Mouse (Mus musculus): Measurements from ENCODE around the gene Rps21.

Rps21 gene

DNA sequence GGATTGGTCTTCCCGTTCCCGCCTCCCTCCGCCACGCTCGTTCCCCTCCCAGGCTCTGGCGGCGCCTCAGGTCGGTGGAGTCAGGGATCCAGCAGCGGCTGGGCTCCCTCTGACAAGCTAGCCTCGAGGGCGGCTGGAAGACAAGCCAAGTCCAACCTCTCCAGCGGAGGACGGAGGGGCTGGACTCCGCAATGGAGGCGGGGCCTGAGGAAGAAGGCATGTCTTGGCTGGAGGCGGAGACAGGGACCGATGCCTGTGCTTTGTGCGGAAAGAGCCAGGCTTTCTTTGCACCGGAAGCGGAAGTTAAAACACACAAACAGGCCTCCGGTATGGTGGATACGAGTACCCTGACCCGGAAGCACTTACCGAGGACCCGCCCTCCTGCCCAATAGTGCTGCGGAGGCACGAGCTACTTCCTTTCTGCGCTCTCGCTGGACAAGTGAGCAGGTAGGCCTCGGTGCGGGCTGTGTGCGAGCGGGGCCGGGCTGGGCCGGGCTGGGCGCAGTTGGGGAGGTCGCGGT, at the start of gene Rps21:
Rps21 (plus strand) TSS at position 377 of the 521 bp plus-strand sequence.
- DNase-seq: peak; percentile 98

DNA sequence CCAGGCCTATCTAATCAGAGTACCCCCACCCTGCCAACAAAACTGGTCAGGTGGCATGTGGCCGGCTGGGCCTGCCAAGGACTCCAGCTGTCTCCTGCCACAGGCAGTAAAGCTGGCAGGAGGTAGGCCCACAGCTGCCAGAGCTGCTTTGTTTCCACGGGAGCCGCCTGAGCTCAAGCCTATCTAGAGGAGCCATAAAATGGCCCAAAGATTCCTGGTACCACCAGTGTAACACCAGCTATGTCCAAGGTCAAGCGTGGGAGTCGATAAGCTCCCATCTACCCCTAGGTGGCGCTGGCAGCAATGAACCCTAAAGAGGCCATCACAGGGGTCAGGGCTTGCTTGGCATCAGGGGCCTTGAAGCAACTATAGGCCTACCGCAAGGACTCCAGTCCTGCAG, 49.3 kb upstream of the Rps21 start:
- DNase-seq: peak; percentile 67 to 76

DNA sequence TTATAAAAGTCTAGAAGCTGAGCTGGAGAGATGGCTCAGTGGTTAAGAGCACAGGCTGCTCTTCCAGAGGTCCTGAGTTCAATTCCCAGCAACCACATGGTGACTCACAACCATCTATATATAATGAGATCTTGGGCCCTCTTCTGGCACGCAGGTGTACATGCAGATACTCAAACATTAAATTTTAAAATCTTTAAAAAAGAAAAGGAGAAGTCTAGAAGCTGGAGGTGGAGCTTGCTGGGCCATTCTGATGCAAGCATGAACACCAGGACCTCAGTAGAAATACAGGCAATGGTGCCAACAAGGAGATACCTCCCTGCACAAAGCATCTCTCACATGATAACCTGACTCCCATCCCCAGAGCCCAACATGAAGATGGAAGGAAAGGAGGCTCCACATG, 48.2 kb upstream of the Rps21 start:
- DNase-seq: no peak

DNA sequence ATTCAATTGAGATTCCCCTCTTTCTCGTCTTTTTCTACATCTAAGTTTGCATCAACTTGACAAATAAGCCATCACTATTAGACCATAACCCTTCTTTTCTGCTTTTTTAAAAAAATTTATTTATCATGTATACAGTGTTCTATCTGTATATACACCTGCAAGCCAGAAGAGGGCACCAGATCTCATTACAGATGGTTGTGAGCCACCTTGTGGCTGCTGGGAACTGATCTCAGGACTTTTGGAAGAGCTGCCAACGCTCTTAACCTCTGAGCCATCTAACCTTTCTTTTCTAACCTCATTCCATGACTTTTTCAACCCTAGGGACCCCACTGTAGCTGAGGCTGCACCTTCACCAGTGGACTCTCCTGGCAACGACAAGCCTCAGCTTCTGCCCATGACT, 44.9 kb upstream of the Rps21 start:
- no peak for DNase-seq

DNA sequence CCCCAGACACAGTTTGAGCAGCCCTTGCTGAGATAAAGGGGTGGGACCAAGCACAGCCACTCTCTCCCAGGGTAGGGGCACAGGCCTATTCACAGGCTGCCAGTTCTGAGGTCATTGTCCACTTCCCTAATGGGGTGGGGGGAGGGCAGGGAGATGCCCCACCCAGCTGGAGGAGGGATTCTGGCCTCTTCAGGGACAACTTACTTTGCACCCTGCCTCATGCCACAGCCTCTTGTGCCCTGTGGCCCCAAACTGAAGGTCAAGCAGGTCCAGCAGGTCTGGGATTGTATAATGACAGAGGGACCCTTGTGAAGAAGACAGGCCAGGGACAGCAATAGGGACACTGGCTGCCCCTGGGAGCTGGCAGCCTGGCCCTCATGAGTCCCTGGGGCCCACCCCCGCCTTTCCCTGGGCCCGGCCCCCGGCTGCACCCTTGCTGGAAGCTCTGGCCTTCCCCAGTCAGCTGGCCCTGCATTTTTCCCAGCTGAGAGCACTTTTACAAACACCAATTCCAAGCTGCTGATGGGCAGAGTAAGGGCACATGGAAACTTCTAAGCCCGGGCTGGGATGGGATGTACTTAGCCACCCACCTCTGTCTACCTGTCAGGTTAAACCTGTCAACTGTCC, 42.7 kb upstream of the Rps21 start:
- DNase-seq: peak; percentile 49 to 68

DNA sequence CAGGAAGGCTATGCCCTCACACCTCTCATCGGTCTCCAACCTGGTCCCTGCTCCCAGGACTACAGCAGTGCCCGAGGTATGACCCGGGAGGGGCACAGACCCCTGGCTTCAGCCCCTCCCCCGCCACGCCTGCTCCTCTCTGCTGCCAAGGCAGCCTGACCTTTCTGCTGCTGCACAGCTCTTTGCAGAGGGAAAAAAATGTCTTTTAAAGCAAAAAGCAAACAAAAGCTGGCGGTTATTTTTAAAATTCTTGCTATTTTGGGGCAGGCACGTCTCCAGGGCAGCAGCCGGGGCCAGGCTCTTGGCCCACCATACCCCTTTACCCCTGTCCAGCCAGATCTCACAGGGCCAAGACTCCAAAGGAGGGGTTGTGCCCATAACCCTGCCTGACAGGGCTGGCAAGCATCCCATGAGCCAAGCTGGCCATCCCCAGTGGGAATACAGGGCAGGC, 42.1 kb upstream of the Rps21 start:
- peak; percentile 57 to 71 for DNase-seq

DNA sequence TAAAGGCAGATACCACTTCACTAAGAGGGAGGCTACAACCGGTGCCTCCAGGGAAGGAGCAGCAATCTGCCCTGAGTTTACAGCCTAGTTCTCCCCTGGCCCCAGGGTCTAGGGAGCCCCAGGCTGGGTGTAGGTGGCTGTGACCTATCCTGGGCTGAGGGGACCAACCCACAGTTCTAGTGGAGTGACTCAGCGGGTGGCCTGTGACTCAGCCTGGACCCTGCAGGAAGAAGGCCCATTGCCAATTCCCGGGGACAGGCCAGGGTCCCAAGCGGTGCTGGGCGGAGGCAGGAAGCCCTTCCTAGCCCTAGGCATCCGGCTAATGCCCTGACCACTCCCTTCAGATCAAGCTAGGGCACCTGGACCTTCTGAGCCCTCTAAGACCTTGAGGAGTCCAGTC, 41.2 kb upstream of the Rps21 start:
- peak; percentile 49 to 68 for DNase-seq

DNA sequence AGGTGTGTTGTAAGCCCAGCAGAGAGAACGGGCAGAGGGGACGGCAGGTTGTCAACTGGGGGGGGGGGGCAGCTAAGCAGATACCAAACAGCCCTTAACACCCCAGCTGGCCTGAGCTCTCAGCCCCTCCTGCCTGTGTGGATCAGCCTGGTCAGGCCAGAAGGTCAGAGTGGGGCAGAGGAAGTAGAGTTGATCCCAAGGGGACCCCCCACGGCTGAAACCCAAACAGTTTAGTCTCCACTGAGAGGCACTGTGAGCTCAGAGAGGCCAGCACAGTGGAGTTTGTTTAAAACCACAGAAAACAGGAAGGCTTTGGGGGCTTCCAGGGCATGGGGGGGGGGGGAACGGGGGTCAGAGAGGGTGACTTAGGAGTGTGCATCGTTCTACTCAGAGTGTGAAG, 40.3 kb upstream of the Rps21 start:
- no peak for DNase-seq

DNA sequence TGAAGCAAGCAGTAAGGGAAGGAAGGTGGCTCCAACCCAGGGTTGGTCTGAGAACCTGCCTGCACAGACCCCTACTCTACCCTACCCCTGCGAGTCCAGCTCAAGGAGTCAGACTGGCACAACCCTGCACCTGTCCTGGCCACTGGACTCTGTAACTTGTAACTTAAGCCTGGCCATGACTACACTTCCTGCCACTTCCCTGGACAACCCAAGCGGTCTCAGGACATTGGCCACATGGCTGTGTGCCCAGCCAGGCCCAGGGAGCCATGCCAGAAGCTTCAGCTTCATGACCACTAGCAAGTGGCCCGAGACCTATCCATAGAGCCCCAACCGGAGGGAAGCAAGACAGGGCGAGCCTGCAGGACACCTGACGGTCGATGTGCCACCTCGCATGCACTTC, 39.6 kb upstream of the Rps21 start:
- peak; percentile 75 to 83 for DNase-seq

DNA sequence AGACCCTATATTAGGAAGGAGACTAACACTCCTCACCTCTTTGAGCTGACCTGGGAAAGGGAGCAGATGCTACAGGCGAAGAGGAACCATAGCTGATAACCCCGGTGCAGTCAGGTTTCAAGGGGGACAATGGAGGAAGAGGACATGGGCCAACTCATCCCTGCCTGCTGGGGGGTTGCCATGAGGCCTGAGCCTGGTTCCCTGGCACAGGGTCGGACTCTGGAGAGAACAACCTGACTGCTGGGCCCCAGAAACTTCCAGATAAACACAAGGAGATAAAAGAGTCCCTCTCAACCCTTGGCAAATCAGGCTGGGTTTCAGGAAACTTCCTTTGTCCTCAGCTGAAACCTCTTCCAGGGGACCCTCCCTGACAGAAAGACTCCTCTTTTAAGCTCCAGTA, 38.9 kb upstream of the Rps21 start:
- no peak for DNase-seq

DNA sequence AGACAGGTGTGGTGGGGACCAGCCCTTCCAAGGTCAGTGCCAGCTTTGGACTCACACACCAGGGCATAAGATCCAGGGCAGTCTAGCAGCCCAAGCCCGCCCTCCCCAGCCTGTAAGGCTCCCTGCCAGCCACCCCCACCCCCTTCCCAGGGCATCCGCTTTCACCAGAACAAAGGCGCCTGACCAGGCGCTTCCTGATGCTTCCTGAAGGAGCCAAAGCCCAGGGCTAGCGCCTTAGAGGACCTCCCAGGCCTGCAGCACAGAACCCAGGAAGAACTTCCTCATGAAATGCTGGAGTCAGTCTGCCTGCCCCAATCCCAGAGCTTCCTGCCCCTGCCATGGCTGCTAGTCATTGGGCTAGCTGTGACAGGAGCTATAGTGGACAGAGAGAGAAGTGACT, 38.5 kb upstream of the Rps21 start:
- DNase-seq: peak; percentile 66 to 80

DNA sequence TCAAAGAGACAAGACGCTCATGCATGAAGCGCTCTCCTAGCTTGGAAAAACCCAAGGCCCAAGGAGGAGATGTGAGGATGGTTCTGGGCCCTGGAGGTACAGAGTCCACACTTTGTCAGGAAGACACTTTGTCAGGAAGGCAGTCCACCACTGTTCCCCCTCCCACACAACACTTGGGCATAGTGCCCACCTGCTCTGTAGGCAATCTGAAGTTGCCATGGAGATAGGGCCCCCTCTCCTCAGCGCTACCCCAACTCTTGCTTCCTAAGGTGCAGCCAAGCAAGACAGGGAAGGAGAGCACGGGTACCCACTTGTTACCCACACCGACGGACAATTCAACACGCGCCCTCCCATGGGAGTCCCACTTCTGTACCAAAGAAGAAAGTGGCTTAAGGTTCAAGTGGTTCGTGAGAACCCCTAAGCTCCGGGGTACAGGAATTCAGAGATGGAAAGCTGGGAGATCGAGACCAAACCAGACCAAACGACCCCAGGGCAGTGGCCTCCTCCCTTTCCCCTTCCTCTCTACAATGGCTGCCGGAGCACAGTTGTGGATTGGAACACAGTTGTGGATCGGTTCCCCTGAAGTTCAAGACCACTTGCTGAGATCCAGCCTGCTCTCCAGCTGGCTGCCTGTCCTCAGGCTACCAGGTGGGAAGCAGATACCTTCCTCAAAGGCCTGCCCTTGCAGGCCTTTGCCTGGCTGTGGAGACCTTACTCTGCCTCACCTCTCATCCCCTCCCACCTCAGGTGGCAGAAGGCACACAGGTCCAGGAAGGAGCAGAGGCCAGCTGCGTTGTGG, 37.8 kb upstream of the Rps21 start:
- peak in 1 of 2 experiments; percentile 48 for DNase-seq

DNA sequence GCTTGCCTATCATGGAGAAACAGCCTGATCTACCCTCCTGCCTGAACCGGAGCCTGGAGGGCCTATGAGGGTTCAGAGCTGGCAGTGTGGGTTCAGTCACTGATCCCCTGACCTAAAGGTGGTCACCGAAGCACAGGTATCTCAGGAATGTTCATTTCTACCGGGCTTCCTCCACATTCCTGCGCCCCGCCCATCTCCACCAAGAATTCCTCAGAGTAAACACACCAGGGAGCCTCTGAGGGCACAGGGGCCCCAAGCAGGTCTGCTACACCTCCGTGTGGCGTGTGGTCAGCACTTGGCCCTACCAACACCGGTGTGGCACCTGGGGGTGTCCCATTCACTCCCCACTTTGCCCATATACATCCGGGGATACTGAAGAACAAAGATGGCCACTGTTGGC, 37.0 kb upstream of the Rps21 start:
- peak; percentile 48 to 70 for DNase-seq

DNA sequence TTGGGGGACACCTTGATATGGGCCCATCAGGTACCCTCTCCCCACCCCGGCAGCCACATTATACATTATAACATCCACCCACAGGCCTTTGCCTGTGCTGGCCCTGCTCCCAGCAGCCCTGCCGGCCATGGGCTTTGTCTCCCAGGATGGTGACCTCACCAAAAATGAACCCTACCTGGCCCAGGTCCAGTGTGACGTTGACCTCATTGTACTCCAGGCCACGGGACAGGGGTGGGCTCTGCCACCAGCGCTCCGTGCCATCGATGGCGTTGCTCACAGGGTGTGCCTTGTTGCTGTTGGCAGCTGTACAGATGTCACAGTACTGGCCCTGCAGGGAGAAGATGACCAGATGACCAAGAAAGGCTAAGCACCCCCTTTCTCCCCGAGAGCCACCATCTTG, 36.1 kb upstream of the Rps21 start:
- DNase-seq: no peak

DNA sequence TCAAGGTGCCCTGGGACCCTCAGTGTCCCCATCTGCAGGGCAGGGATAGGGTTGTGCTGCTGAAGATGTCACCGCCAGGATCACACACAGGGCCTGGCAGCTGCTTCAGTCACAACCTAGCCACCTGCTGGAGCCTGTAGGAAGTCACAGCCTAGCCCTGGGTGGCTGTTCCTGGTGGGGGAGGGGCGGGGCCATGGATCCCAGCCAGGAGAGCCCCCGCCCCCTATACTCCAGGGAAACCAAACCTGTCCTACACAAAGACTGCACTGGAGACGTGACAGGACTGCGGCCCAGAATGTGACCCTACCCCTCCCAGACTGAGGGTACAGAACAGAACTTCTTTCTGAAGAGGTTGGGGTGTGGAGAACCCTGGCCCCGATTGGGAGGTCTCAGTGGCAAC, 34.9 kb upstream of the Rps21 start:
- peak; percentile 79 to 87 for DNase-seq

DNA sequence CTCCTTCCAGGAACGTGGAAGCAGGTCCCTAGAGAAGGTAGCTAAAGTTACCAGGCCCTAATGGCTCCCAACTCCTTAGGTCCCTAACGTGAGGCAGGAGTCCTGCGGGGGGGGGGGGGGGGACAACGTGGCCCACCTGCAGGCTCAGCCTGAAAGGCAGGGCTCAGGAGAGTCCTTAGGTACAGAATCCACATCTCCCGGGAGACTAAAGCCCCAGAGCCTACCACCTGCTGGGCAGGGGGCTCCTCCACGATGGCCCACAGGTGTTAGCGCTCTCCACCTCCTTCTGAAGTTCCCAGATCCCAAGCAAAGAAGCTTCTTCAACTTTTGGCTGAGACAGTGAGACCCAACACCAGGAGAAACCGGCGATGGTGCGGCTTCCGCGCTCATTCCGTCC, 32.5 kb upstream of the Rps21 start:
- DNase-seq: no peak

DNA sequence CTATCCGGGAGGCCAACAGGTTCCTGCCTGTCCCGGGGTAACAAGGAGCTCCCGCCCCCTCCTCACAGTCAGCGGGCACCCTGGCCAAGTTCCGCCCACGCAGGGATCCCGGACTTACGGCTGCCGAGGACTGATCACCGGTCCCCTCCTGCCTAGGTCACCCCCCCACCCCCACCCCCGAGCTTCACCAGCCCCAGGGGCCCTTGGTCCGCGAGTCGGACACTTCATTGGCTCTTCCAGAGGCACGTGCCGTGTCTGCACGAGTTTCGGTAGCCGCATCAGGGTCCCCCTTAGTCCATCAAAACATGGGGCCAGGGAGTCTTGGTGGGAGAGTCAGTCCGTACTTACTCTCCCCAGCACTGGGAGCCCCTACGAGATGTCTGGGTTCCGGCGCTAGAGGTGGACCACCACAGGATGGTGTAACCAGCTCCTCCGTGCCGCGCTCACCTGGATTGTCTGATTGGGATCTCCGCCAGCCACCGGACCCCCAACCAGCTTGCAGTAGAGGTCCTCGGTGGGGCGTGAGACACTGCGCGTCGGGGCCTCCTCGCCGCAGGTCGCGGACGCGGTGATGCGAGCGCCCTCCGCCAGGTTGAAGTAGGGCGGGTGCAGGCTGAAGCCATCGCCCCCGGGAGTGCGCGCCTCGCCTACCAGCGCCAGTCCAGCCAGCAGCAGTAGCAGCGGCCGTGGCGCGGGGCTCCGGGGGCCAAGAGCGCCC, 32.0 kb upstream of the Rps21 start:
- DNase-seq: peak; percentile 51 to 68

DNA sequence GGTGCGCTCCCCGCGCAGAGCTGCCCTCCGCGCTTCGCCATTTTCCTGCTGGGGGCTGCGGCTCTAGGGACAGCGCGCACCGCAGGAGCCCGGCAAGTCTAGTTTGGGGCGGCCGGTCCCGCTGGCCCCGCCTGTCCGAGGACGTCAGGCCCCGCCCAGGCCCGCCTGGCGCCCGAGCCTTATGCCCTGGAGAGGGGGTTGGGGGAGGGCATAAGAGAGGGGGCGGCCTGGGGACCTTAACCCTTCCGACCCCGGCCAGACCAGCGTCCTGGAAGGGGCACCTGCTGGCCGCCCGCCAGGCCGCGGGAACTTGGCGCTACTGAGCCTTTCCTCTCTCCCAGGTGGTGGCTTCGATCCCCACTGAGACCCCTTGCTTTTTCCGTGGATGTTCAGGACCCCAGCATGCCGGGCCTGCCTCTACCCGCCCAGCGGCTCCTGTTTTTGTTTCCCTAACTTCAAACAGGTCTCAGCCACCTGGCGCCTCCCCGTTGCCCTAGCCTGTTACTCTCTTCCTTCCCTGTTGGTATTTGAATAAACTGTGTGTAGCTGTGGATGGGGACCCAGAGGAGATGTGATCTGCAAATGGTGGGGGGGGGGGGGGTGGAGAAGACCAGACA, 31.3 kb upstream of the Rps21 start, which contains the start of gene Lama5:
Lama5 (minus strand) TSS at position 98 of the 617 bp plus-strand sequence.
- peak; percentile 84 to 91 for DNase-seq

DNA sequence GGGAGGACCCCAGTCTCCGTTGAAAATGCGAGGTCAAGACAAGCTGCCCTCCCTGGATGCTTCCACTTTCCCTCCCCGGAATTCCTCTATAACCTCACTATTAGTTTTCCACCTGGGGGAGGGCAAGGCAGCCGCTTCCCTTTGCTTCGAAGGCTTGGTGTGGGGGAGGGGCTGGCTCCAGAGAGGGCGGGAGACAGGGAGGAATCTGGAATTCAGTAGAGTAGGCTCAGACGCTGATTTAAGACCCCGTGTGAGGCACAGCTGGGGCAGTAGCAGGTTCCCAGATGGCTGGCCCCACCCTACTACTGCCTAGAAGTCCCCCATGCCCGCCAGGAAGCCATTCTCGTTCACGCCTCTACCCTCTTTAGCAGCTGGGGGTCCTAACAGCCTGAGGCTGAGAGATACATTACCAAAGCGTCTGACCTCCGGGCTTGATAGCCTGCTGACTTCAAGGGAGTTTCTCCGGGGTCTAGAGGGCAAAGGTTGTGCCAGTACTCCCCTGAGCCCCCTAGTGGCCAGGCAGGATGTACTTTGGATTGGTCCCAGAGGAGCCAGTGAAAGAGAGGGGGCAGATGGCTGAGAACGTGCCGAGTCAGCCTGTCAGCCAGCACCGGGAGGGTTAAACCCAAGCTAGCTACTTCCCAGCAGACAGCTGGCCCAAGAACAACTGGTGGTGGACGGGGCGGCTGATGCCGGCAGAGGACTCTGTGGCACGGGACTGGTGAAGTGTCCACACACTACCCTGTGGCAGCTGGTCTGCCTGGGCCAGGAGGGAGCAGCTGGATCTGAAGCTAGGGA, 29.7 kb upstream of the Rps21 start:
- peak; percentile 82 to 88 for DNase-seq

DNA sequence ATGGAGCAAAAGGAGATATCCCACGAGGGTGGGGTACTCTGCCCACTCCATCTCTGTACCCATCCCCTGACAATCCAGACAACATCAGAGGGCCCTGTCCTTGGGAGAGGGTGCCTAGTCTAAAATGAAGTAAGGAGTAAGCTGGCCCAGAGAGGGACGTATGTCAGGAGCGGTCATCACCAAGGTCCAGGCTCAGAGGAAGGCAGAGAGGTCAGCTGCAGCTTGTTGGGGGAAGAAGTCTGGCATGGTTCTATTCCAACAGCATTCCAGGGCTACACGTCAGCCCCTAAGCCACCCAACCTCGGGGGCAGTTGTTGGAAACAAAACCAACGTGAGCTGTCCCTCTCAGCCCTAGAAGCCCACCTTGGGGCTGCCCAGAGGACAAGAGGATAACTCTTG, 29.1 kb upstream of the Rps21 start:
- DNase-seq: no peak

DNA sequence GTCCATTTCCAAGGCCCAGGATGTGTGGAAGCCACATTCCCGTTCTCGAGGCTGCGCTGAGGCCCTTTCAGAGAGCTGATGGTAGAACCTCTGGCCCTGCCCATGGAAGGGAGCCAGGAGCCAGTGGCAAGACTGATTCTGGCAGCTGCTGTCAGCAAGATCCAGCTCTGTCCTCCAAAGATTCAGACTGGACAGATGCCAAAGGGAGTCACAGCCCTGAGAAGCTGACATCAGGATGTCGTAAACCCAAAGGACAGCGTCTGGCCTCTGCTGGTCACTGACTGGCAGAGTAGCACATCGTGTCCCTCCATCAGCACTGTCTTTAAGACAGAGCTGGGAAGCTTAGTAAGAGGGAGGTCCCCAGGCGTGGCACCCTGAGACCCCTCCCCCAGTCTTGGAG, 28.6 kb upstream of the Rps21 start:
- DNase-seq: peak; percentile 52 to 69

DNA sequence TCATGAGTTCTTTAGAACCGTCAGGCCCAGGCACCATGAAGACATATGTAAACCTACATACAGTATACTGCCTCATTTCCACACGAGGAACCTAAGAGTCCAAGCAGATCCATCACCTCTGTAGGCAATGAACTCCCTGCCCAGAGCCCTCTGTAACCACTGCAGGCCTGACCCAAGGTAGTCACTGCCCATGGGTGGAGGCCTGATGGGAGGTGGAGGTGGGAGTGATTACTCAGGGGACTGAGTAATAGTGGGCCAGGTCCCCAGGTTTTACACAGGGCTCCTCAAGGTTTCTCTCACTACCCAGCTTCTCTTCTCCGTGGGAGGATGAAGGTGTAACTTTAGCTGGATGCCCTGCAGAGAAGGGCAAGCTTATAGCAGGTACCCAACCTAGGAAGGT, 28.0 kb upstream of the Rps21 start:
- DNase-seq: peak in 1 of 2 experiments; percentile 2
